Mouse (Mus musculus) MEL (cell line): ENCODE results near the gene Cdh24. TPM values are rescaled to one million over a fixed set of nuclear protein-coding genes. Genes with fewer than 3 reads are reported as not detected.

Experiments used
- DNase-seq: peaks from one replicate; pipeline ENCODE4 v3.0.0; 2011; ENCODE audit warnings: low read depth, low spot score
- H3K27ac ChIP-seq: 2 replicates; pipeline ENCODE4 v1.5.1; 2012; ENCODE audit warnings: low read depth, mild to moderate bottlenecking, control low read depth, low read length, moderate library complexity; ENCODE audit not compliant: control insufficient read depth
- H3K27me3 ChIP-seq, 2 experiments: fragments of 150-350 bp in 1 of 2; sonication (generic) in 1 of 2; 2 replicates each; pipeline ENCODE4 v1.6.1; 2012; ENCODE audit warnings: low read length in 2 of 2, mild to moderate bottlenecking in 2 of 2, improper control_type of control experiment in 1 of 2, moderate library complexity in 1 of 2; ENCODE audit not compliant: insufficient read depth in 2 of 2, control insufficient read depth in 1 of 2
- H3K36me3 ChIP-seq, 2 experiments: 2 replicates each; pipeline ENCODE4 v1.6.1; 2012 to 2014; ENCODE audit warnings: low read length in 2 of 2, improper control_type of control experiment in 1 of 2, inconsistent platforms in 1 of 2, mild to moderate bottlenecking in 1 of 2; ENCODE audit not compliant: insufficient read depth in 2 of 2, control insufficient read depth in 1 of 2
- H3K4me1 ChIP-seq, 2 experiments: fragments of 150-350 bp in 1 of 2; sonication (generic) in 1 of 2; 2 replicates each; pipeline ENCODE4 v1.6.1; 2012; ENCODE audit warnings: low read length in 2 of 2, improper control_type of control experiment in 1 of 2, mild to moderate bottlenecking in 1 of 2; ENCODE audit not compliant: insufficient read depth in 2 of 2, control insufficient read depth in 1 of 2
- H3K4me3 ChIP-seq, 2 experiments: fragments of 150-350 bp in 1 of 2; sonication (generic) in 1 of 2; 2 replicates each; pipeline ENCODE4 v1.5.1; 2012; ENCODE audit warnings: low read depth in 2 of 2, low read length in 2 of 2, mild to moderate bottlenecking in 2 of 2, moderate library complexity in 2 of 2, control low read depth in 1 of 2, improper control_type of control experiment in 1 of 2; ENCODE audit not compliant: control insufficient read depth in 1 of 2, insufficient read depth in 1 of 2
- H3K79me2 ChIP-seq: 2 replicates; pipeline ENCODE4 v1.6.1; 2012; ENCODE audit warnings: mild to moderate bottlenecking, low read length, moderate library complexity; ENCODE audit not compliant: control insufficient read depth, poor library complexity, insufficient read depth
- H3K9ac ChIP-seq: 2 replicates; pipeline ENCODE4 v1.6.1; 2012; ENCODE audit warnings: low read depth, mild to moderate bottlenecking, control low read depth, low read length, moderate library complexity; ENCODE audit not compliant: control insufficient read depth, poor library complexity, severe bottlenecking
- H3K9me3 ChIP-seq: fragments of 150-350 bp; sonication (generic); replicated peaks from 2 replicates; pipeline ENCODE4 v1.6.1; 2012; ENCODE audit warnings: mild to moderate bottlenecking, low read length, improper control_type of control experiment, moderate library complexity; ENCODE audit not compliant: insufficient read depth
- EP300 ChIP-seq, 2 experiments: IDR thresholded peaks; 2 replicates each; pipeline ENCODE4 v1.6.1; 2011; ENCODE audit warnings: improper control_type of control experiment in 2 of 2, low read length in 2 of 2, low read depth in 1 of 2, mild to moderate bottlenecking in 1 of 2
- ETS1 ChIP-seq: IDR thresholded peaks from 2 replicates; pipeline ENCODE4 v1.6.1; 2012; ENCODE audit warnings: low read depth, mild to moderate bottlenecking, inconsistent platforms, low read length, improper control_type of control experiment, moderate library complexity
- GABPA ChIP-seq: IDR thresholded peaks from 2 replicates; pipeline ENCODE4 v1.6.1; 2012; ENCODE audit warnings: low read depth, mild to moderate bottlenecking, inconsistent platforms, low read length, improper control_type of control experiment, moderate library complexity
- JUND ChIP-seq: IDR thresholded peaks from 2 replicates; pipeline ENCODE4 v1.6.1; 2011; ENCODE audit warnings: low read depth, mild to moderate bottlenecking, improper control_type of control experiment, low read length
- MXI1 ChIP-seq: IDR thresholded peaks from 2 replicates; pipeline ENCODE4 v1.6.1; 2011; ENCODE audit warnings: mild to moderate bottlenecking, low read depth, low read length, improper control_type of control experiment
- MYB ChIP-seq: IDR thresholded peaks from 2 replicates; pipeline ENCODE4 v1.6.1; 2011; ENCODE audit warnings: mild to moderate bottlenecking, low read depth, low read length, improper control_type of control experiment
- MYC ChIP-seq: IDR thresholded peaks from 2 replicates; pipeline ENCODE4 v1.6.1; 2011; ENCODE audit warnings: low read depth, mild to moderate bottlenecking, low read length, improper control_type of control experiment, moderate library complexity
- RCOR1 ChIP-seq: IDR thresholded peaks from 2 replicates; pipeline ENCODE4 v1.6.1; 2012; ENCODE audit warnings: low read depth, mild to moderate bottlenecking, inconsistent platforms, low read length, improper control_type of control experiment
- TBP ChIP-seq: IDR thresholded peaks from 2 replicates; pipeline ENCODE4 v1.8.0; 2011; ENCODE audit warnings: low read depth, low read length, improper control_type of control experiment
- TCF12 ChIP-seq: IDR thresholded peaks from 2 replicates; pipeline ENCODE4 v1.6.1; 2014; ENCODE audit warnings: low read depth, mild to moderate bottlenecking, inconsistent platforms, low read length, improper control_type of control experiment, moderate library complexity
- UBTF ChIP-seq: IDR thresholded peaks from 2 replicates; pipeline ENCODE4 v1.6.1; 2012; ENCODE audit warnings: low read depth, mild to moderate bottlenecking, inconsistent platforms, low read length, improper control_type of control experiment, moderate library complexity, borderline replicate concordance; ENCODE audit not compliant: insufficient read depth
- ZMIZ1 ChIP-seq: IDR thresholded peaks from 2 replicates; pipeline ENCODE4 v1.6.1; 2012; ENCODE audit warnings: low read depth, mild to moderate bottlenecking, inconsistent platforms, low read length, improper control_type of control experiment, moderate library complexity
- polyA plus RNA-seq, 2 experiments: library from polyadenylated mRNA; stranded (reverse) in 1 of 2; unstranded in 1 of 2; fragments of >175 nt in 1 of 2; fragments of >200 nt in 1 of 2; gene quantifications; 2 replicates each; pipeline versions ENCODE4 v1.2.1 to v1.2.4; 2012; ENCODE audit warnings: low replicate concordance in 2 of 2, low read depth in 1 of 2; ENCODE audit not compliant: insufficient read length in 2 of 2, insufficient read depth in 1 of 2, missing spikeins in 1 of 2
- total RNA-seq: library from RNA; depleted of rRNA; stranded (reverse); fragments of 300-350 nt; gene quantifications from 2 replicates; pipeline ENCODE4 v1.2.3, GENCODE M21; 2012; rRNA removed

Cdh24 gene
- total and polyA plus RNA-seq, 3 experiments, result 0.89 to 5.8 TPM; not detected in 1

DNA sequence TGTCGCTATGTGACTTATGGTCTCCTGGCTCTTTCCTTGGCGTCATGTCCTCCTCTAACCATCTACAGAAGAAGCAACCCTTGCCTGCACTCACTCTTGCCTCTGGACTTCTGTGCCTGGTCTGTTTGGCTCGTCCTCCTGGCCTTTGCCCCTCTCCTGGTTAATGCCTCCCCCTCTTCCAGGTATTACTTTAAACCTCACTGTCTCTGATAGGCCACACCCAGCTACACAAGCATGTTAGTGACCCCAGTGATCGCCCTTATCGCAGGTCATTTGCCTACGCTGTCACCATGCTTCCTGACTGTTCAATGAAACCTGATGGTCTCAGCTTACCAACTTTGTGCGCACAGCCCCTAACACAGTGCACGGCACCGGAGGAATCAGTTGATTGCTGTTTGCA is 58.6 kb downstream of the Cdh24 start:
- Histone ChIP-seq H3K4me3 (no peak overlapping the region), H3K9ac (no peak overlapping the region), H3K27me3 (no peaks in the 10 kb centered on the region), H3K36me3 (no peaks in the 10 kb centered on the region), H3K79me2 (no peaks in the 10 kb centered on the region), H3K4me1 (no peaks in the 10 kb centered on the region; a peak in 1 of 4 replicates), H3K9me3 (no peaks in the 10 kb centered on the region), H3K27ac (no peak overlapping the region)
- TF ChIP-seq GABPA, result no peak
- TF ChIP-seq TCF12, result no peak
- no peak for TF ChIP-seq RCOR1
- TF ChIP-seq JUND, result no peak
- no peak for TF ChIP-seq MXI1
- TF ChIP-seq MYC, result no peak
- no peak for TF ChIP-seq ZMIZ1
- no peak for TF ChIP-seq TBP
- no peak for TF ChIP-seq MYB
- TF ChIP-seq UBTF, result no peak
- no peak for TF ChIP-seq ETS1
- TF ChIP-seq EP300 (IDR thresholded peaks at IDR 0.05; ENCODE audit: low read depth in 1 of 2, low read length in 2 of 2), result no peak
- no peak for DNase-seq

Other genes starting within 250 kb of the Cdh24 start
- gene Slc7a7, start 223.6 kb downstream of the Cdh24 start, total RNA-seq, result 20.1 and 42.4 TPM in 2 replicates
- 10 to 100 TPM in 1 of 2 experiments, not detected in 1; 65.6 TPM for gene Slc7a7, start 223.6 kb downstream of the Cdh24 start, polyA plus RNA-seq
- 473 and 532 TPM in 2 replicates for gene Mrpl52, start 214.5 kb downstream of the Cdh24 start, total RNA-seq
- 100 to 1,000 TPM in 1 of 2 experiments, not detected in 1; 469 TPM for gene Mrpl52, start 214.5 kb downstream of the Cdh24 start, polyA plus RNA-seq
- gene Mmp14, start 209.8 kb downstream of the Cdh24 start, total RNA-seq, result 19.4 and 20.1 TPM in 2 replicates
- 10 to 100 TPM in 1 of 2 experiments, not detected in 1; 29.9 TPM for gene Mmp14, start 209.8 kb downstream of the Cdh24 start, polyA plus RNA-seq
- gene Lrp10, start 177.2 kb downstream of the Cdh24 start, total RNA-seq, result 53.6 and 55.4 TPM in 2 replicates
- gene Lrp10, start 177.2 kb downstream of the Cdh24 start, polyA plus RNA-seq, result 100 to 1,000 TPM in 1 of 2 experiments, not detected in 1; 110 TPM
- gene Rem2, start 165.3 kb downstream of the Cdh24 start, total RNA-seq, result 28.6 and 38.8 TPM in 2 replicates
- 1 to 10 TPM in 1 of 2 experiments, not detected in 1; 4.8 TPM for gene Rem2, start 165.3 kb downstream of the Cdh24 start, polyA plus RNA-seq
- 170 and 192 TPM in 2 replicates for gene Prmt5, start 123.8 kb downstream of the Cdh24 start, total RNA-seq
- gene Prmt5, start 123.8 kb downstream of the Cdh24 start, polyA plus RNA-seq, result 100 to 1,000 TPM in 1 of 2 experiments, not detected in 1; 167 TPM
- gene Haus4, start 86.7 kb downstream of the Cdh24 start, total RNA-seq, result 39.2 and 47.5 TPM in 2 replicates
- 10 to 100 TPM in 1 of 2 experiments, not detected in 1; 73.4 TPM for gene Haus4, start 86.7 kb downstream of the Cdh24 start, polyA plus RNA-seq
- 0.07 and 0.08 TPM in 2 replicates for gene Ajuba, start 63.8 kb downstream of the Cdh24 start, total RNA-seq
- gene Ajuba, start 63.8 kb downstream of the Cdh24 start, polyA plus RNA-seq, result under 1 TPM in 1 of 2 experiments, not detected in 1; 0.08 TPM
- gene 4931414P19Rik, start 35.4 kb downstream of the Cdh24 start, total RNA-seq, result 1.9 and 2.1 TPM in 2 replicates
- 1 to 10 TPM in 1 of 2 experiments, not detected in 1; 4.8 TPM for gene 4931414P19Rik, start 35.4 kb downstream of the Cdh24 start, polyA plus RNA-seq
- 305 and 327 TPM in 2 replicates for gene Psmb5, start 23.3 kb downstream of the Cdh24 start, total RNA-seq
- 100 to 1,000 TPM; 318 to 546 TPM for gene Psmb5, start 23.3 kb downstream of the Cdh24 start, polyA plus RNA-seq
- gene Psmb11, start 19.9 kb downstream of the Cdh24 start, total RNA-seq, result not detected in 2 replicates
- under 1 TPM in 1 of 2 experiments, not detected in 1; 0.06 TPM for gene Psmb11, start 19.9 kb downstream of the Cdh24 start, polyA plus RNA-seq
- not detected in 2 replicates for gene Gm17606, start 412 bp downstream of the Cdh24 start, total RNA-seq
- gene Gm17606, start 412 bp downstream of the Cdh24 start, polyA plus RNA-seq, result under 1 TPM in 1 of 2 experiments, not detected in 1; 0.99 TPM
- 44.2 and 47.0 TPM in 2 replicates for gene 1700123O20Rik, start 44.9 kb upstream of the Cdh24 start, total RNA-seq
- gene 1700123O20Rik, start 44.9 kb upstream of the Cdh24 start, polyA plus RNA-seq, result 10 to 100 TPM in 1 of 2 experiments, not detected in 1; 72.8 TPM
- gene Acin1, start 45.6 kb upstream of the Cdh24 start, total RNA-seq, result 110 and 115 TPM in 2 replicates
- gene Acin1, start 45.6 kb upstream of the Cdh24 start, polyA plus RNA-seq, result 100 to 1,000 TPM; 103 to 248 TPM
- not detected in 2 replicates for gene Gm29776, start 57.5 kb upstream of the Cdh24 start, total RNA-seq
- gene Gm29776, start 57.5 kb upstream of the Cdh24 start, polyA plus RNA-seq, result not detected
- gene Cebpe, start 70.8 kb upstream of the Cdh24 start, total RNA-seq, result not detected in 2 replicates
- gene Cebpe, start 70.8 kb upstream of the Cdh24 start, polyA plus RNA-seq, result under 1 TPM in 1 of 2 experiments, not detected in 1; 0.32 TPM
- gene Slc7a8, start 140.6 kb upstream of the Cdh24 start, total RNA-seq, result 0.07 and 0.08 TPM in 2 replicates
- gene Slc7a8, start 140.6 kb upstream of the Cdh24 start, polyA plus RNA-seq, result under 1 TPM in 1 of 2 experiments, not detected in 1; 0.29 TPM
- not detected in 2 replicates for gene Rnf212b, start 172.8 kb upstream of the Cdh24 start, total RNA-seq
- not detected for gene Rnf212b, start 172.8 kb upstream of the Cdh24 start, polyA plus RNA-seq
- gene Homez, start 229.6 kb upstream of the Cdh24 start, total RNA-seq, result 4.7 and 4.9 TPM in 2 replicates
- gene Homez, start 229.6 kb upstream of the Cdh24 start, polyA plus RNA-seq, result 1 to 10 TPM in 1 of 2 experiments, not detected in 1; 8.5 TPM
- gene Ppp1r3e, start 236.2 kb upstream of the Cdh24 start, total RNA-seq, result 0.56 and 0.73 TPM in 2 replicates
- gene Ppp1r3e, start 236.2 kb upstream of the Cdh24 start, polyA plus RNA-seq, result 1 to 10 TPM in 1 of 2 experiments, not detected in 1; 1.2 TPM
- 10.5 and 12.5 TPM in 2 replicates for gene Bcl2l2, start 242.0 kb upstream of the Cdh24 start, total RNA-seq
- gene Bcl2l2, start 242.0 kb upstream of the Cdh24 start, polyA plus RNA-seq, result 10 to 100 TPM in 1 of 2 experiments, not detected in 1; 18.8 TPM
- 0.58 and 0.88 TPM in 2 replicates for gene Gm20521, start 242.1 kb upstream of the Cdh24 start, total RNA-seq
- gene Gm20521, start 242.1 kb upstream of the Cdh24 start, polyA plus RNA-seq, result 1 to 10 TPM in 1 of 2 experiments, not detected in 1; 3.4 TPM